Mouse (Mus musculus): ENCODE results near the gene Agap2.

Agap2 gene

GRCm38 (mm10) chr10:127075080-127075479 is at the start of gene Agap2:
Gene Agap2 (plus strand): TSS chr10:127075284.
- DNase-seq (ENCODE audit: low spot score): no peak

- DNase-seq (ENCODE audit: low spot score): peak; percentile 95
Measured at GRCm38 (mm10) chr10:127030336-127031296, 44.5 kb upstream of the Agap2 start, which contains the start of gene Tsfm. Gene Tsfm (minus strand): TSS chr10:127030840.

GRCm38 (mm10) chr10:127033301-127033741 is 41.8 kb upstream of the Agap2 start:
- DNase-seq (ENCODE audit: low spot score): no peak

GRCm38 (mm10) chr10:127036273-127036672 is 38.8 kb upstream of the Agap2 start:
- DNase-seq (ENCODE audit: low spot score): no peak

GRCm38 (mm10) chr10:127037641-127038040 is 37.4 kb upstream of the Agap2 start:
- DNase-seq (ENCODE audit: low spot score): no peak

GRCm38 (mm10) chr10:127040569-127041214 is 34.4 kb upstream of the Agap2 start:
- DNase-seq (ENCODE audit: low spot score): peak; percentile 34

- DNase-seq (ENCODE audit: low spot score): peak; percentile 64
Measured at GRCm38 (mm10) chr10:127041274-127041766, 33.8 kb upstream of the Agap2 start, which contains the start of the genes Mettl1 and Eef1akmt3. Gene Mettl1 (plus strand): TSS chr10:127041414. Gene Eef1akmt3 (minus strand): TSS chr10:127041513.

GRCm38 (mm10) chr10:127041774-127042338 is 33.2 kb upstream of the Agap2 start:
- DNase-seq (ENCODE audit: low spot score): peak; percentile 93

- no peak for DNase-seq (ENCODE audit: low spot score)
Measured at GRCm38 (mm10) chr10:127042468-127043115, 32.5 kb upstream of the Agap2 start.

GRCm38 (mm10) chr10:127043187-127043586 is 31.9 kb upstream of the Agap2 start:
- DNase-seq (ENCODE audit: low spot score): no peak

GRCm38 (mm10) chr10:127047954-127048353 is 27.1 kb upstream of the Agap2 start, which contains the start of gene Cyp27b1:
Gene Cyp27b1 (plus strand): TSS chr10:127048250.
- no peak for DNase-seq (ENCODE audit: low spot score)

- DNase-seq (ENCODE audit: low spot score): peak; percentile 18
Measured at GRCm38 (mm10) chr10:127048608-127049394, 26.3 kb upstream of the Agap2 start.

- peak; percentile 14 for DNase-seq (ENCODE audit: low spot score)
Measured at GRCm38 (mm10) chr10:127049395-127050118, 25.5 kb upstream of the Agap2 start.

- no peak for DNase-seq (ENCODE audit: low spot score)
Measured at GRCm38 (mm10) chr10:127050119-127050474, 25.0 kb upstream of the Agap2 start.

GRCm38 (mm10) chr10:127054646-127055045 is 20.4 kb upstream of the Agap2 start:
- no peak for DNase-seq (ENCODE audit: low spot score)

- DNase-seq (ENCODE audit: low spot score): no peak
Measured at GRCm38 (mm10) chr10:127055406-127055805, 19.7 kb upstream of the Agap2 start.

GRCm38 (mm10) chr10:127056490-127056889 is 18.6 kb upstream of the Agap2 start:
- no peak for DNase-seq (ENCODE audit: low spot score)

GRCm38 (mm10) chr10:127058161-127058560 is 16.9 kb upstream of the Agap2 start:
- peak; percentile 92 for DNase-seq (ENCODE audit: low spot score)

- DNase-seq (ENCODE audit: low spot score): no peak
Measured at GRCm38 (mm10) chr10:127058708-127059107, 16.4 kb upstream of the Agap2 start.
